Mouse (Mus musculus): ENCODE measurements at regions not wholly inside any gene's neighbourhood (a gene's known extent, or its start where the extent isn't known, plus 50 kb on each side); places are given as distances from the start of the nearest gene placed in this dataset.

DNA sequence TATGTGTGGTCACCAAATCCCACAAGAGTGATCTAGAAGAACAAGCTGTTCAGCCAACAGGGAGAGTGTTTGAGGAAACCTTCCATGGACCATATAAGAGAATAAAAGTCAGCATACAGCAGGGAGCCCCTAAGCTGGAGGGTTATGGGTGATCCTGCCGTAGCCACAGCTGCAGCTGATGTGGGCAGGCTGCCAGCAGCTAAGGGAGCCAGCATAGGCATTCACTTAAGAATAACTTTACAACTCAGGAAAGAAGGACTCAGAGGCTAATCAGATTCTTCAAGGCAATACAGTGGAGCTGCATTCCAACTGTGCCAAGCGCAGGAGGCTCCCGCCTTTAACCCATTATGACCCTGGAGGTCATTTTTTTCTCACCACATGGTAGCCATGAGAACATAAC is 121.6 kb downstream of the Uck2 start:
- DNase-seq (ENCODE audit: low spot score in 2 of 2): no peak

DNA sequence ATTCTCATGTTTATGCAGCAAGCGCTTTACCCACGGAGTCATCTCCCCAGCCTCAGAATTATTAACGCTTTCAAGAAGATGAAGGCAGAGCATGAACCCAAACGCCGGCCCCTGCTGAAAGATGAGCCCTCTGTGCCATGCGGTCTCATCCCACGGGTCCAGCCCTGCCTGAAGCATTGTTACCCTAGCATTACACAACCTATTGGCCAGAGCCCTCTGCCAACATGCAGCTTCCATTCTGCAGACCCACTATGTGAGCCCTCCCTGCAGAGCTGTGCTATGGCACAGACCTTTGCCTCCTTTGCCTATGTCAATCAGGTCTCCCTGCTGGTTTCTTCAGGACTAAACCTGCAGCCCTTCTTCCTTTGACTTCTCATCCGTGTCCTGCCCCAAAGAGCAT is 122.6 kb downstream of the Uck2 start:
- DNase-seq (ENCODE audit: low spot score in 2 of 2): no peak
- intact Hi-C loops (cut with DNase I): no loop called here

More for the DNA sequence above, 121.6 kb downstream of the Uck2 start:
- intact Hi-C loops (cut with DNase I): no loop called here

DNA sequence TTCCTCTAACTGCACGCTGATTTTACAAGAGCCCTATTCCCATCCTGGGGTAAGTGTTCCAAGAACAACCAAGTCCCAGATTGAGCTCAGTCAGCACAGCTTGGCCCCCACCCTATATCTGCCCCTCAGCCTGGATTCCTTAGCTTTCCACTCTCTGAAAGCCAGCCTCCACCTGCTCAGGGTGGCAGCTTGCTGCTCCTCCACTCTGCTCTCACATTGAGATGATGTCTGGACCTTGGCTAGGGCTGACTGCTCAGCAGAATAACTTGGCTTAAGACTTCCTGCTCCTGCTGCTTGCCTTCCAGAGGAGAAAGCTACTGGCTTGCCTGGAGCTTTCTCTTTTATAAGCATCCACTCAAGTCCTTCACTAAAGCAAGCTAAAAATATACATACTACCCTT is 125.6 kb downstream of the Uck2 start:
- no peak for DNase-seq (ENCODE audit: low spot score in 2 of 2)
- intact Hi-C loops (cut with DNase I): no loop called here

DNA sequence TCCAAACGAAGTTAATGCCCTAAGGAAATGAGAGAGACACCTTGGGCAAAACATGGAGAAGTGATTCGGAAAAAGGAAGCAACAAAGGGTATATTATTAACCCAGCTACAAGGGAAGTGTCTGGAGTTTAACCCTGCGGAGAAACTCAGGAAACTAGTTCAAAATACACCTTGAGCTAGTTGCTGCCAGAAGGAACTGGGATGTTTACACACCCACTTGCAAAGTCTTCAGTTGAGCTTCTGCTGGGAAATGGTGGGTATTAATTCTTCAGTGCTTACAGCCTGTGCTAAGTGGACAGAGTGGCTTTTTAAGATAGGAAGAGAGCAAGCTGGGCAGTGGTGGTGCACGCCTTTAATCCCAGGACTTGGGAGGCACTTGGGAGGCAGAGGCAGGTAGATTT is 132.7 kb downstream of the Uck2 start:
- peak in 1 of 2 experiments; percentile 21 for DNase-seq (ENCODE audit: low spot score in 2 of 2)
- intact Hi-C loops (cut with DNase I): no loop called here

DNA sequence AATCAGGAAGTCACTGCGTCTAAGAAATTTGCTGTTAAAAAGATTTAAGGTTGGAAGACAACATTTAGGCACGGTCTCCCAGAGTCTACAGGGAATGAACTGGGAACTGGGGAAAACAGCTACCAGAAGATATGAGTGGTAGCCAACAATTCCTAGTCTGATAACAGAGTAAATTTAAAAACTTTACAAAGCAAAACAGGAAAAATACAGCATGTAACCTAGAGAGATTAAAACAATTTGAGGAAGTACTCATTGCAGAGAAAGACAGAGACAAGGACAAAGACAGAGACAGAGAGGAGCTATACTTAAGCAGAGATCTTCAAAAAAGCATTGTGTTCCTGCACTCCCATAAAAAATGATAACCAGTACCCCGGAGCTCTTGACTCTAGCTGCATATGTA is 140.8 kb downstream of the Uck2 start:
- no peak for DNase-seq (ENCODE audit: low spot score in 2 of 2)
- intact Hi-C loops (cut with DNase I): no loop called here

DNA sequence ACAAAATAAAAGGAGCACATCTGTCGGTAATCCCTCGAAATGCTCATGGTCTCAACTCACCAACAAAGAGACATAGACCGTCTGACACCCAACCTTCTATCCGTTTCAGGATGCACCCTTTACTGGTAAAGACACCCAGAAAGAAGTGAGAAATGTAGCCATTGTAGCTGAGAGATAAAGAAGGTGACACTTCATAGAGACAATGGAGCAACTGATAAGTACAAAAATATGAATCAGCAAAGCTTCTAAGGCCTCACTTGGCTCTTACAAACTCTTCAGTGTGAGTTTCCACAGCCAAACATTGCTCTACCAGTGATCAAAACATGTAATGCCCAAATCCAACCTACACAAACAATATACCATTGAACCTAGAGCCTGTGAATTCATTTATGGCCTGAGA is 141.3 kb downstream of the Uck2 start:
- intact Hi-C loops (cut with DNase I): no loop called here
- no peak for DNase-seq (ENCODE audit: low spot score in 2 of 2)

All from left cerebral cortex, postnatal 25 days (tissue).